Mouse (Mus musculus) G1E-ER4 (cell line): ENCODE data around the gene Grip1. TPM values are rescaled to one million over a fixed set of nuclear protein-coding genes. Genes with fewer than 3 reads are reported as not detected.

Experiments
- GATA1 ChIP-seq: IDR thresholded peaks from one replicate; pipeline ENCODE4 v1.8.0; 2012; ENCODE audit warnings: low read length, inconsistent platforms
- polyA plus RNA-seq: library from polyadenylated mRNA; stranded (reverse); fragments of >175 nt; gene quantifications from 2 replicates; pipeline ENCODE4 v1.2.3, GENCODE M21; 2012

The Grip1 gene
- polyA plus RNA-seq, 1 experiment, result not detected

GRCm38 (mm10) chr10:120114493-120114892 lies 660.9 kb downstream of the Grip1 start:
- no peak for TF ChIP-seq GATA1

- no peak for TF ChIP-seq GATA1
Observed at GRCm38 (mm10) chr10:120115249-120115648, 661.6 kb downstream of the Grip1 start.

GRCm38 (mm10) chr10:120123721-120124120 lies 670.1 kb downstream of the Grip1 start:
- TF ChIP-seq GATA1, result no peak

GRCm38 (mm10) chr10:120124801-120125464 lies 671.3 kb downstream of the Grip1 start:
- TF ChIP-seq GATA1, result no peak

- TF ChIP-seq GATA1, result no peak
Observed at GRCm38 (mm10) chr10:120125465-120125857, 671.8 kb downstream of the Grip1 start.

GRCm38 (mm10) chr10:120128601-120129277 lies 675.1 kb downstream of the Grip1 start:
- no peak for TF ChIP-seq GATA1

- no peak for TF ChIP-seq GATA1
Observed at GRCm38 (mm10) chr10:120130621-120131020, 677.0 kb downstream of the Grip1 start.

GRCm38 (mm10) chr10:120133697-120134096 lies 680.1 kb downstream of the Grip1 start:
- TF ChIP-seq GATA1, result no peak

- TF ChIP-seq GATA1, result no peak
Observed at GRCm38 (mm10) chr10:120136020-120136562, 682.5 kb downstream of the Grip1 start.

Other genes with a start within 250 kb of the Grip1 start
- 35.1 and 42.7 TPM in 2 replicates for gene Cand1, start 213.8 kb upstream of the Grip1 start, polyA plus RNA-seq